9 mouse cellular contexts compared by ENCODE assay signal in the genomic region with DNA sequence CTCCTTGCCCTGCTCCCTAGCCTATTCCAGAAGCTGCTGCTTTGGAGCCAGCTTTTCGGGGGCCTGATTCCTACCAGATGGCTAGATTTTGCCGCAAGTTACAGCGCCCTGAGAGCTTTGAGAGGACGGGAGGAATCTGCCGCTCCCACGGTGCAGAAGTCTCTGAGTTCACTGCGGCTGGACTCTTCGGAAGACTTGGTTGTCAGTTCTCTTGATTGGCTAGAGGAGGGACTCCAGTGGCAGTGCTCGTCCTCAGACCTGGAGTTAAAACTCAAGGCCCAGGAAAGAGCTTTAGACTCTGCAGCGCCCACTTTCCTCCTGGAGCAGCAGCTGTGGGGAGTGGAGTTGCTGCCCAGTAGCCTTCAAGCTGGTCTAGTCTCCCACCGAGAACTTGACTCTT. TPM values are rescaled to one million over a fixed set of nuclear protein-coding genes. Genes with fewer than 3 reads are reported as not detected.
DNase-seq lines count a peak whose midpoint lies in the region; ATAC-seq and TF ChIP-seq lines count a peak whose summit lies in the region.
"Had no signal": no experiment of that assay in that cellular context is flagged by ENCODE, and none has a peak within 500 bp of the region (broad histone marks: within the 10 kb centered on the region; RNA-seq: fewer than 3 reads in every experiment).

No protein-coding gene starts in this region.

- no peaks in the 10 kb centered on the region for H3K27me3 ChIP-seq in E14TG2a.4 (ENCODE audit: insufficient read depth, low read length)
- no peaks in the 10 kb centered on the region for H3K27me3 ChIP-seq in intestine, embryonic 15.5 days (replicated peaks)
- no peaks in the 10 kb centered on the region for H3K27me3 ChIP-seq in lung, embryonic 15.5 days
- H3K27me3 ChIP-seq: Patski had no signal

- H3K36me3 ChIP-seq in E14TG2a.4 (ENCODE audit: insufficient read depth, low read length) = peaks cover 52% of the 10 kb centered on the region
- peaks cover 4% of the 10 kb centered on the region; the same call in 1 of the 2 replicates for H3K36me3 ChIP-seq in intestine, embryonic 15.5 days
- H3K36me3 ChIP-seq in lung, embryonic 15.5 days = peaks cover 9% of the 10 kb centered on the region

- TF ChIP-seq CTCF in E14TG2a.4 (conservative IDR thresholded peaks at IDR 0.05; ENCODE audit: low read length) = no peak
- no peak for TF ChIP-seq CTCF in embryonic fibroblast, embryonic 13.5 days (IDR thresholded peaks at IDR 0.05; ENCODE audit: borderline replicate concordance, insufficient read depth, low read length)

- peak overlapping the region; percentile 94 for H3K27ac ChIP-seq in embryonic fibroblast, embryonic 13.5 days (ENCODE audit: insufficient read depth, low read length)
- H3K27ac ChIP-seq in intestine, embryonic 15.5 days = peak overlapping the region; percentile 99
- peak overlapping the region; percentile 98 for H3K27ac ChIP-seq in lung, embryonic 15.5 days

- no peaks in the 10 kb centered on the region for H3K9me3 ChIP-seq in E14TG2a.4 (ENCODE audit: low read length)
- no peaks in the 10 kb centered on the region for H3K9me3 ChIP-seq in intestine, embryonic 15.5 days
- H3K9me3 ChIP-seq in lung, embryonic 15.5 days = no peaks in the 10 kb centered on the region

- peaks cover 76% of the 10 kb centered on the region for H3K4me1 ChIP-seq in E14TG2a.4 (replicated peaks; ENCODE audit: low read depth, low read length)
- no peaks in the 10 kb centered on the region for H3K4me1 ChIP-seq in embryonic fibroblast, embryonic 13.5 days (ENCODE audit: control insufficient read depth, insufficient read depth, low read length)
- H3K4me1 ChIP-seq in intestine, embryonic 15.5 days (replicated peaks) = peaks cover 9% of the 10 kb centered on the region; the same call in 1 of the 2 replicates
- H3K4me1 ChIP-seq in lung, embryonic 15.5 days = peaks cover 19% of the 10 kb centered on the region

- no peak for ATAC-seq in intestine, embryonic 15.5 days
- no peak for ATAC-seq in lung, embryonic 15.5 days (ENCODE audit: borderline replicate concordance, extremely low read depth, low FRiP score, low TSS enrichment)

- TF ChIP-seq POLR2A in embryonic fibroblast, embryonic 13.5 days (IDR thresholded peaks at IDR 0.05; ENCODE audit: low read depth, low read length) = no peak

- 0% methylated on average over 11 of the region's 11 CpGs for WGBS in intestine, embryonic 15.5 days
- WGBS in lung, embryonic 15.5 days = under 1% methylated on average over 11 of the region's 11 CpGs

- H3K4me3 ChIP-seq in E14TG2a.4 (replicated peaks; ENCODE audit: low read length) = peak overlapping the region; percentile 99
- H3K4me3 ChIP-seq in embryonic fibroblast, embryonic 13.5 days (ENCODE audit: insufficient read depth, low read length) = peak overlapping the region; percentile 92
- H3K4me3 ChIP-seq in intestine, embryonic 15.5 days (replicated peaks) = peak overlapping the region; percentile 96
- H3K4me3 ChIP-seq in lung, embryonic 15.5 days = peak overlapping the region; percentile 77

- H3K4me2 ChIP-seq in intestine, embryonic 15.5 days (replicated peaks) = peak overlapping the region; percentile 88
- H3K4me2 ChIP-seq in lung, embryonic 15.5 days = peak overlapping the region; percentile 89

- H3K9ac ChIP-seq in intestine, embryonic 15.5 days = peak overlapping the region; percentile 98
- peak overlapping the region; percentile 94 for H3K9ac ChIP-seq in lung, embryonic 15.5 days

- peak; percentile 31 for DNase-seq in cerebellum, adult 9-11 months
- no peak for DNase-seq in cerebellum, postnatal 25 days
- DNase-seq in testis, postnatal 14 days (ENCODE audit: low spot score) = peak; percentile 26
- no peak for DNase-seq in urinary bladder, postnatal 10 days (ENCODE audit: low spot score)

RNA-seq across cellular contexts. Expression of gene Ppp1r15b, which starts 1.0 kb away (rescaled TPM):
- 55.8 and 63.3 TPM in 2 replicates for polyA plus RNA-seq in embryonic fibroblast, embryonic 13.5 days (2011; ENCODE audit: insufficient read length, low read depth, missing spikeins)
- 46.7 and 46.9 TPM in 2 replicates for polyA plus RNA-seq in intestine, embryonic 15.5 days (2015; fragmentation: Nextera tagmentation; extraction: Ambion mirVana)
- 38.0 and 39.2 TPM in 2 replicates for polyA plus RNA-seq in lung, embryonic 15.5 days (2015; fragmentation: Nextera tagmentation; extraction: Ambion mirVana)

RNA-seq across cellular contexts. Expression of gene Plekha6, which starts 32.1 kb away (rescaled TPM):
- polyA plus RNA-seq in embryonic fibroblast, embryonic 13.5 days (2011; ENCODE audit: insufficient read length, low read depth, missing spikeins) = 2.6 and 3.6 TPM in 2 replicates
- polyA plus RNA-seq in intestine, embryonic 15.5 days (2015; fragmentation: Nextera tagmentation; extraction: Ambion mirVana) = 13.7 and 15.3 TPM in 2 replicates
- polyA plus RNA-seq in lung, embryonic 15.5 days (2015; fragmentation: Nextera tagmentation; extraction: Ambion mirVana) = 6.9 and 7.6 TPM in 2 replicates

Comparison
In these comparisons a context has a peak if more than half of its experiments do, and no peak if none do; other contexts are left out.
1. DNase-seq: peak in cerebellum, adult 9-11 months (single experiment) and testis, postnatal 14 days (single experiment); none in cerebellum, postnatal 25 days (0 of 2) and urinary bladder, postnatal 10 days (single experiment).
2. Peak in every context shown above with its lines, with median percentiles within 50 percentile points of each other: H3K4me3 ChIP-seq and H3K27ac ChIP-seq.